Mouse (Mus musculus): ENCODE results near the gene Rasgef1b.

DNA sequence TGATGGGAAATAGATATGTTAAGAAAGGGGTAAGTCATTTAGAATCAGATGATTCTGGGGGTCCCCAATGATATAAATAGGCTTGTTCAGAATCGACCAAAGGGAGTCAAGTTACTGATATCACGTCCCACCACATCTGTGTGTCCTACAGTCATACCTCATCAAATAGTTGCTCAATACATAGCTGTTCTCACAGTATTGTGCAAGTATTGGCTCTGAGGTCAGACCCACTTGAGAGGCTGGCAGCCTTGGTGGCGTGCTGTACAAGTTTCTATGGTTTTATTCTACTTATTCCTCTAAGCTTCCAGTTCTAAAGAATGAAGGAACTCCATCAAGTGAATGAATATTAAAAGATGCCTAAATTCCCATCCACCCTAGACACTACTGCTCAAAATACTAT, 445.2 kb downstream of the Rasgef1b start:
- TF ChIP-seq CTCF (IDR thresholded peaks at IDR 0.05; ENCODE audit: low read depth, low read length) = no peak
- no peak for TF ChIP-seq POLR2A (IDR thresholded peaks at IDR 0.05; ENCODE audit: extremely low read depth, insufficient read depth, low read length)

Data from liver, adult 2 months (tissue).